9 mouse cellular contexts compared by ENCODE assay signal in the genomic region with DNA sequence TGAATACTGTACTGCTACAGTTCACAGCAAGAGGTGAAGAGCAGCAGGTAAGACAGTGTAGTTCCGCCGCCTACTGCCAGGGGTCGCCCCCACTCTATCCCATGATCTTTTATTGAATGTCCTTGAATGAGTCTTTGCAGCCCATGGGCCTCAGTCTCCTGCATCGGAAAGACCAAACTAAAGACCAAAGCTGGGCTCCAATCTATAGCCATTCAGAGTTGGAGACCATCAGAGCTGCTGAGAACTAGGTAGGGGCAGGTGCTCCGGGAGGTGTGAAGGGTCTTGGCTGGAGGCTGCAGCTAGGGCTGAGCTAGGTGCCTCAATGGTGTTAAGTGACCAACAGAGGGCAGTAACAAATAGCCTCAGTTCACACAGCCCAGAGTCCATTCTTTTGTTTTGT. TPM values are rescaled to one million over a fixed set of nuclear protein-coding genes. Genes with fewer than 3 reads are reported as not detected.
DNase-seq lines count a peak whose midpoint lies in the region; TF ChIP-seq lines count a peak whose summit lies in the region.
"Had no signal": no experiment of that assay in that cellular context is flagged by ENCODE, and none has a peak within 500 bp of the region (broad histone marks: within the 10 kb centered on the region; RNA-seq: fewer than 3 reads in every experiment).

No protein-coding gene starts in this region.

- no peak overlapping the region for H3K27ac ChIP-seq in bone marrow, adult 2 months (ENCODE audit: control insufficient read depth, insufficient read depth, low read depth, low read length, poor library complexity)

- WGBS in bone marrow, adult 2 months = 69% methylated on average over 5 of the region's 5 CpGs

- TF ChIP-seq CTCF in bone marrow, adult 2 months (IDR thresholded peaks at IDR 0.05; ENCODE audit: control insufficient read depth, insufficient read depth, low read length) = peak; percentile 61

- no peak overlapping the region for H3K4me3 ChIP-seq in bone marrow, adult 2 months (replicated peaks; ENCODE audit: control insufficient read depth, low read depth, low read length)
- H3K4me3 ChIP-seq: megakaryocyte, embryonic 14.5 days had no signal

- H3K4me1 ChIP-seq in bone marrow, adult 2 months (ENCODE audit: control insufficient read depth, insufficient read depth, low read length) = no peaks in the 10 kb centered on the region
- H3K4me1 ChIP-seq: megakaryocyte, embryonic 14.5 days had no signal

- peak; percentile 52 for DNase-seq in gastrocnemius, adult 18-20 months (ENCODE audit: low spot score)
- DNase-seq in gastrocnemius, postnatal 25 days = no peak
- peak; percentile 57 to 61 for DNase-seq in B cell, adult 2 months
- DNase-seq in gastrocnemius, adult 8-10 months (ENCODE audit: low spot score in 2 of 2) = peak; percentile 27 to 43
- DNase-seq in kidney, postnatal 25 days = peak; percentile 72 to 80
- peak; percentile 61 to 75 for DNase-seq in lung, postnatal 4 days
- DNase-seq in thymus, postnatal 25 days = peak; percentile 66

- TF ChIP-seq POLR2A in bone marrow, adult 2 months (IDR thresholded peaks at IDR 0.05; ENCODE audit: borderline replicate concordance, control insufficient read depth, low read depth, low read length) = no peak

RNA-seq across cellular contexts. Expression of a gene that starts 48.3 kb away (rescaled TPM):
- total RNA-seq in gastrocnemius, adult 18-20 months (2021) = 10 to 100 TPM; 57.0 to 65.4 TPM
- total RNA-seq in gastrocnemius, postnatal 25 days (2021) = 10 to 100 TPM; 47.0 to 50.9 TPM
- 31.2 and 34.6 TPM in 2 replicates for polyA plus RNA-seq in bone marrow, adult 2 months (2011; ENCODE audit: insufficient read depth, insufficient read length, low replicate concordance, missing spikeins)
- total RNA-seq in gastrocnemius, adult 8-10 months (2022) = 10 to 100 TPM; 54.6 to 64.5 (median 59.5) TPM
